Mouse (Mus musculus): Measurements from ENCODE around the gene Agt.

Agt gene

GRCm38 (mm10) chr8:124555113-124555750 is 14.3 kb downstream of the Agt start:
- DNase-seq (ENCODE audit: low spot score in 2 of 2): no peak

- no peak for DNase-seq (ENCODE audit: low spot score in 2 of 2)
These were observed 18.4 kb downstream of the Agt start for GRCm38 (mm10) chr8:124551011-124551661.

GRCm38 (mm10) chr8:124548187-124548586 is 21.3 kb downstream of the Agt start:
- DNase-seq (ENCODE audit: low spot score in 2 of 2): no peak

GRCm38 (mm10) chr8:124547269-124547668 is 22.2 kb downstream of the Agt start:
- no peak for DNase-seq (ENCODE audit: low spot score in 2 of 2)

GRCm38 (mm10) chr8:124546815-124547214 is 22.7 kb downstream of the Agt start:
- DNase-seq (ENCODE audit: low spot score in 2 of 2): no peak

GRCm38 (mm10) chr8:124546371-124546770 is 23.1 kb downstream of the Agt start:
- no peak for DNase-seq (ENCODE audit: low spot score in 2 of 2)

- no peak for DNase-seq (ENCODE audit: low spot score in 2 of 2)
These were observed 26.2 kb downstream of the Agt start for GRCm38 (mm10) chr8:124543272-124543671.

- no peak for DNase-seq (ENCODE audit: low spot score in 2 of 2)
These were observed 27.5 kb downstream of the Agt start for GRCm38 (mm10) chr8:124542001-124542400.

- no peak for DNase-seq (ENCODE audit: low spot score in 2 of 2)
These were observed 28.6 kb downstream of the Agt start for GRCm38 (mm10) chr8:124540906-124541305.

- no peak for DNase-seq (ENCODE audit: low spot score in 2 of 2)
These were observed 34.1 kb downstream of the Agt start for GRCm38 (mm10) chr8:124535451-124535850.

GRCm38 (mm10) chr8:124532626-124533025 is 36.9 kb downstream of the Agt start:
- no peak for DNase-seq (ENCODE audit: low spot score in 2 of 2)

- DNase-seq (ENCODE audit: low spot score in 2 of 2): no peak
These were observed 38.5 kb downstream of the Agt start for GRCm38 (mm10) chr8:124530996-124531395.

GRCm38 (mm10) chr8:124530556-124530955 is 39.0 kb downstream of the Agt start:
- DNase-seq (ENCODE audit: low spot score in 2 of 2): no peak

GRCm38 (mm10) chr8:124530076-124530475 is 39.4 kb downstream of the Agt start:
- no peak for DNase-seq (ENCODE audit: low spot score in 2 of 2)

GRCm38 (mm10) chr8:124526261-124526660 is 43.2 kb downstream of the Agt start:
- DNase-seq (ENCODE audit: low spot score in 2 of 2): no peak

GRCm38 (mm10) chr8:124521946-124522345 is 47.6 kb downstream of the Agt start:
- DNase-seq (ENCODE audit: low spot score in 2 of 2): no peak

GRCm38 (mm10) chr8:124520249-124521080 is 49.0 kb downstream of the Agt start, which contains the start of gene Cog2:
Gene Cog2 (plus strand): TSS chr8:124520767.
- peak; percentile 75 to 86 for DNase-seq (ENCODE audit: low spot score in 2 of 2)

GRCm38 (mm10) chr8:124517142-124517541 is 52.4 kb downstream of the Agt start:
- no peak for DNase-seq (ENCODE audit: low spot score in 2 of 2)

GRCm38 (mm10) chr8:124516525-124516924 is 53.0 kb downstream of the Agt start:
- DNase-seq (ENCODE audit: low spot score in 2 of 2): peak in 1 of 2 experiments; percentile 26

GRCm38 (mm10) chr8:124516039-124516438 is 53.5 kb downstream of the Agt start:
- no peak for DNase-seq (ENCODE audit: low spot score in 2 of 2)

- DNase-seq (ENCODE audit: low spot score in 2 of 2): no peak
These were observed 60.4 kb downstream of the Agt start for GRCm38 (mm10) chr8:124509156-124509555.

GRCm38 (mm10) chr8:124508321-124508695 is 61.2 kb downstream of the Agt start:
- DNase-seq (ENCODE audit: low spot score in 2 of 2): no peak

Measured in frontal cortex, postnatal 14 days (tissue).